Mouse (Mus musculus) mesoderm, embryonic 11.5 days (tissue): Measurements from ENCODE around the gene Slc22a21.
A peak's percentile ranks its signal among the peaks of the same experiment; 100 is the strongest.
"Not testable (repeated sequence)": the region's sequence is repeated elsewhere in the genome, so short reads cannot be mapped to it uniquely, and the experiment has no call there.

Experiments
- DNase-seq: peaks from one replicate; pipeline ENCODE4 v3.0.0-alpha.2; 2012; ENCODE audit warnings: low read depth, low spot score

Slc22a21 gene

DNA sequence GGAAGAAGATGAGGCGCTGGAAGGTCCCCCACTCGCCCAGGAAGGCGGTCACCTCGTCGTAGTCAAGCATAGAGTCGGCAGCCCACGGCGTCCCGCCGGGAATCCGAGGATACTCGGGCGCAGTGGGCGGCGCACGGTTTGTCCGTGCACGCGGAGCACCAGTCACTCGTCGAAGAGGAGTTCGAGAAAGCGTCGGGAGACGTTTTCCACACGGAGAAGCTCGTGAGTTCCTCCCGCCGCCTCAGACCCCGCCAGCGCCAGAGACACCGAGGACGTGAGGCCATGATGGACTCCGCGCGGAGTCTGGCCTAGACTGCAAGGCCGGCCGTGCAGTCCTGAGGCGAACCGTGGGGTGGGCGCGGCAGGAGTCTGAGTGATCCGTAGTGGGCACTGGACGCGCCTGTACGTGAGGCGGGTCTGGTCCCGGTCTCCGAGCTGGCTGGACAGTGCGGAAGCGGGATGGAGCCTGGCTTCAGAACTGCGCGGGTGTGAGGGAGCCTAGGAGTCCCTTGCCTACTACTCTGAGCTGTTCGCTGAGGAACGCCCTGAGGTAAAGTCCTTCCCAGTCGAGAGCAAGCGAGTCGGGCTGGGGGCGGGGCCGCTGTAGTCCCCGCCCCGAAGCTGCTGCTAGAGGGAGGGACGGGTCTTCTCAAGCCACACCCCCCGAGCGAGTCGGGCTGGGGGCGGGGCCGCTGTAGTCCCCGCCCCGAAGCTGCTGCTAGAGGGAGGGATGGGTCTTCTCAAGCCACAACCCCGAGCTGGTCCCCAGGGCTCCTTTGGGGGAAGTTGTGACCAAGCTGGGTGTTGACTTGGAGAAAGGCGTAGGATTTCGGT is at the start of gene Slc22a21:
TSS of gene Slc22a21 (minus strand) at position 545 of the 834 bp plus-strand sequence.
- peak; percentile 87 for DNase-seq

DNA sequence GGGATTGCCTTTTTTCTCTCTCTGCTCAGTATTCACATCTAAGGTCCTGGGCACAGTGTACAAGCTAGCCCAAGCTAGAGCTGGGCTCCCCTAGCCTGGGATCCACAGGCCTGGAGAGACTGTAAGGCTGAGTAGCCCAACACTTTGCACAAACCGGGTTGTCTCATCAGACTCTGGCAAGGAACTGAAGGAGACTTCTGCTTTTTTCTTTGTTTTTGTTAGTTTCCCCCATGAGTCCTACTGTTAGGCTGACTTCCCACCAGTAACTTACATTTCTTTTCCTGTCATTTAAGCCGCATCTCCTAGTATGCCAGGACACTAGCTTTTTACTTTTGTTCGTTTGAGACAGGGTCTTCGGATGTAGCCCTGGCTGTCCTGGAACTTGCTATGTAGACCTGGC is 48.9 kb upstream of the Slc22a21 start:
- no peak for DNase-seq

DNA sequence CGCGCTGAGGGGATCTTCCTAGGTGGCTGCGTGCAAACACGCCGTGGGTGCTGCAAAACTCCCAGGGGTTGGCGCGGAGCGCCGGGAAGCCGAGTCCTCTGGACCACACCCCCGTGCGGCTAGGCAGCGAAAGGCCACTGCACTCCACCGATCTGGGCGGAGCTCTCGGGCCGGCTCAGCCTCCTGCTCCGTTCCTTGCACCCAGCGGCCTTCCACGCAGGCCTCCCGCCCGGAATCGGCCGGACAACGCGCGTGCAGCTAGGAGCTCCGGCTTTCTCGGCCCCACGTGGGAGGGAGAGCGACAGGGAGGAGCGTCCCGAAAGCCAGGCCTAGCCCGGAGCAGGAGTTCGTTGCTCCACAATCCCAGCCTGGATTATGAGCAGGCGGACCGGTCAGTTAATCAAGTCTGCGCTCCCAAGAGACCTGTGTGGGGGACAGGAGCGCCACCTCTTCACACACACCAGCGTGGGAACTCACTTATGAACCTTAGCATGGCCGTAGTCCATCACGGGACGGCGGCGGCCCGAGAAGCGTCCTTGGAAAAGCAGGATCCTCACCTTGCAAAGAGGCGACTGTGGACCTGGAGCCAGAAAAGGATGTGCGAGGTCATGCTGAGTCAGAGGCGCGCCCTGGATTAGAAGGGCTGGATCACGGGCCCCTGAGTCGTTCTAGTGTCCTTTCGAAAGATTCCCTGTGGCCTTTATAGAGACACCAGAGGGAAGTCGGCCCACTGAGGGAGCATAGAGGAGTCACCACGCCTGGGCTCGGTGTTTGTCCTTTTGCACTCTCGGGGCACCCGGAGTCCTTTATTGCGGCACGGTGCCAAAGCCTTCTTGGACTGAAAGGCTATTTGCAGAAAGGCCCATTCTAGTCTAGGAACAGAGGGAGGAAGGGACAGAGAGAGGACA is 48.2 kb upstream of the Slc22a21 start, which contains the start of gene Slc22a4:
TSS of gene Slc22a4 (minus strand) at position 47 of the 908 bp plus-strand sequence.
- DNase-seq, result peak; percentile 75

DNA sequence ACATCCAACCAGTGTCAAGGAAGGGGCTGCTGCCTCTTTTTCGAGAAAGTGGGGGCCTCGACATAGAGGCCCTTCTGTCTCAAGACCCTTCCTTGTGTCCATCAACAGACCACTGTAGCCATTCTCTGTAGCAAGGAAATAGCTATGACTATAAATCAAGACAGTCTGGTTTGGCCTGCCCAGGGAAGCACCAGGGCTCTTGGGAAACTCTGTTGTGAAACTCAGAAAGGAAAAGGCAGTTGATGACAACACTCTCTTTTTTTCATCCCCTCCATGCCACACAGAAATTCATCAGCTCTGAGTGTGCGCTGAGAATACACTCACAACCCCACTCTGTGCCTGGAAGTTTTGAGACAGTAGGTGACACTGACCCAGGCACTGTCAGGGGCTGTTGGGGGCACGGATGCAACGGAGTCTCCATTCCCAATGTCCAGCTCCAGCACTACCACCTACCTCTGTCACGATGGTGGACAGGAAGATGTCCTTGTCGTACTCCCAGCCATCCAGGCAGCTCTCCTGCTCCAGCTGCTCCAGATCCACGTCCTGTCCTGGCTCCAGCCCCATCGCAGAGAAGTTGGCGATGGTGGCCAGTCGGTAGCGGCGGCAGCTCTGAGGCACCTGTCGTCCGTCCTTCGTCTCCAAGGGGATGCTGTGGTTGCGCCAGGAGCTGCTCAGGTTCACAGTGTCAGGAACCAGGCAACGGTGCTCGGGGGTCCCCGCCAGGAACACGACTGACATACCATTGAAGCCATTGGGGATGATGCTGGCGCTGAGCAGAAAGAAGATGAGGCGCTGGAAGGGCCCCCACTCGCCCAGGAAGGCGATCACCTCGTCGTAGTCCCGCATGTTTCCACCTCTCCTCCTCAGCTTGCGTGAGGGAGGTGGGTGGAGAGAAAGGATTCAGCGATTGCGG is 47.3 kb upstream of the Slc22a21 start:
- DNase-seq, result no peak

GRCm38 (mm10) chr11:54026491-54027041 is 46.4 kb upstream of the Slc22a21 start:
- no peak for DNase-seq

- no peak for DNase-seq
Measured at GRCm38 (mm10) chr11:54021396-54022093, 41.4 kb upstream of the Slc22a21 start.

- no peak for DNase-seq
Measured at GRCm38 (mm10) chr11:54018893-54019732, 39.0 kb upstream of the Slc22a21 start.

DNA sequence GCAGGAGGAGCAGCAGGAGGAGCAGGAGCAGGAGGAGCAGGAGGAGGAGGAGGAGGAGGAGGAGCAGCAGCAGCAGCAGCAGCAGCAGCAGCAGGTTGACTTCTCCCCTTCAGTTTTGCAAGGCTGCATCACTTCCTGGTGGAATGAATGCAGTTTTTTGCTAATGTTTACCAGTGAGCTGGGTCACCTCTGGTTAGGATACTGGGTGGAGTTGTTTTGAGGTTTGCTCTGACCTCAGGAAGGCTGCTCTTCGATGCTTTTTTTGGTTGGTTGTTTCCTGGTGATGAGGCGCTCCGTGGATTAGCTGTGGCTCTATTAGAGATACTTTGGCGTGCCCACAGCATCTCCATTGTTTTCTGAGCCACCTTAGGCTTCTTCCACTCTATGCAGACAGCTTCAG is 37.5 kb upstream of the Slc22a21 start:
- no peak for DNase-seq

- DNase-seq, result no peak
Measured at GRCm38 (mm10) chr11:54016051-54016450, 35.9 kb upstream of the Slc22a21 start.

DNA sequence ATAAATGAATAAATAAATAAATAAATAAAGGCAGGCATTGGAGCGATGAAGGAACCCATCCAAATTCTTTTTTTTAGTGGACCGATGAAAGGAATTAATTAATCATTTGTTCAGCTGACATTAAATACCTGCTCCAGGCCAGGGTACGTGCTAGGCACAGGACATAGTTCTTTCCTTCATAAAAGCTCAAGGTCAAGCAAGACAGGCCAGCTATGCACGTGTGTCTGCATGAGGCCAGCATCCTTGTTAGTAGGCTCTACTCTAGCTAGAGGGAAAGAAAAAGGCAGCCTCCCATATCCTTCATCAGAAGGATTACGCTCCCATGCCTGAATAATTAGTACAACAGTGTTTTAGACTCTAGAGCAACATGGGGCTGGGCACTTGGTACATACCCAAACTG is 32.8 kb upstream of the Slc22a21 start:
- DNase-seq, result no peak

DNA sequence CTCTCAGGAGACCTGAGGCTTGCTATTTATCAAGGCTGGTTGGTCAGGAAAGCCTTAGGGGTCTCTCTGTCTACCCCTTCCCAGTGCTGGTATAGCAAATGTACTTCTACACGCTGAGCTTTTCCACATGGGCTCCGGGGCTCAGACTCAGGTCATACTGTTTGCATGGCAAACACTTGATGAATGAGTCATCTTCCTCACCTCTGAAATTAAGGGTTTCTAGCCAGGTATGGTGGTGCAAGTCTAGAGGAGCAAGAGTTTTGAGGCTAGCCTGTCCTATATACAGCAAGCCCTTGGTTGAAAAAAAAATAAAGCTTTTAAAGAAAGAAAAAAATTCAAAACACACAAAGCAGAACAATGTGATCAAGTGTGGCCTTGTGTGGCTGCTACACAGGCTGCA is 31.1 kb upstream of the Slc22a21 start:
- DNase-seq, result no peak

DNA sequence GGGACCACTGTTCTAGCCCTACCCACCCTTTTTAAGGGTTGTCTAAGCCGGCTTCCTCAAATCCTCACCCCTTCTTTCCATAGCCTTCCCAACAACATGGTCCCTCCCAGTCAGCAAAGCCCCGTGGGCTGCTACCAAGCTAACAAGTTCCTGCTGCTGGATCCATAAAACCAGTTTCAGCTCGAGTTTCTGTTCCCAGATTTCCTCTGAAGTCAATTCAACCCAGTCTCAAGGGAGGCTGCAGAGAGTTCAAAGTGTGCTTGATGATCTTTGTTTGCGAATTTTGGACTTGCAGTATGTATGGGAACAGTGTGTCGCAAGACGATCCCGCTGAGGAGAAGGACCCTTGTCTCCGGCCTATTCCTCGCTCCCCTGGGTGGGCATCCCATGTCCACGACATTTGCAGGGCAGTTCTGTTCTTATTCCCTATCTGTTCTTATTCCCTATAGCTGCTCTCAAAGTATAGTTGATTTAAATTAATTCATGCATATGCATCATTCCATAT is 28.3 kb upstream of the Slc22a21 start:
- DNase-seq, result no peak

DNA sequence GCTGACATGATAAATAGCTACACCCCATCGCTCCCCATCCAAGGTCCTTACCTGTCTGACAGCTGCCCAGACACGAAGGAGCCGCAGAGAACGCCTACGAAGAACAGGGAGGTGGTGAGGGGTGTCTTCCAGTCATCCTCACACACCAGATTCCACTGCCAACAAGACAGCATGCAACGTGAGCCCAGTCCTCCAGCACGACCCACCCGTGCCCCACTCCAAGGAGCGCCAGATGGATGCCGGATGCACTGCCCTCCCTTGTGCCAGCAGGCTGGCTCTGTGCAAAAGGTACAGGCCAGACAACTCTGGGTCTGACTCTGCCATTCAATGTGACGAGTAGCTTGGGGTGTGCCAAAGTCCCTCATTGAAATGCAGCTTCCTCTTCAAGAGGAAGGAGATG is 27.6 kb upstream of the Slc22a21 start:
- no peak for DNase-seq

DNA sequence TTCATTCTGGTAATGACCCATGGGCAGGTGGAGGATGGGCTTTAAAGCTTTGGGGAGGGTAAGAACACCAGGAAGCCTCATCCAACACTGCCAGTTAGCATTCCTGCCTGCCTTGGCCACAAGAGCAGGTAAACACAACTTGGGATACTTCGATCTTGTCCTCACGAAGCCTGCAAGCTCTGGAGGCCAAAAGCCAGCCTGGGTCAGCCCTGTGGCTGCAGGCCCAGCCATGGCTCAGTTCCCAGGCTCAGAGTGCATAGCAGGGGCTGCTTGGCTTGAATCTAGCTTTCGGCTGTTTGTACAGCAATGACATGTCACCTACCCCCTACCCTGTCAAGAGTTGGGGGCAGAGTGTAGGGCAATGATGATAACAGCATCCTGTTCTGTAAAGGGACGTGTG is 26.8 kb upstream of the Slc22a21 start:
- no peak for DNase-seq

GRCm38 (mm10) chr11:54006362-54006761 is 26.2 kb upstream of the Slc22a21 start:
- DNase-seq, result not testable (repeated sequence)

GRCm38 (mm10) chr11:54004734-54005133 is 24.6 kb upstream of the Slc22a21 start:
- DNase-seq, result no peak

DNA sequence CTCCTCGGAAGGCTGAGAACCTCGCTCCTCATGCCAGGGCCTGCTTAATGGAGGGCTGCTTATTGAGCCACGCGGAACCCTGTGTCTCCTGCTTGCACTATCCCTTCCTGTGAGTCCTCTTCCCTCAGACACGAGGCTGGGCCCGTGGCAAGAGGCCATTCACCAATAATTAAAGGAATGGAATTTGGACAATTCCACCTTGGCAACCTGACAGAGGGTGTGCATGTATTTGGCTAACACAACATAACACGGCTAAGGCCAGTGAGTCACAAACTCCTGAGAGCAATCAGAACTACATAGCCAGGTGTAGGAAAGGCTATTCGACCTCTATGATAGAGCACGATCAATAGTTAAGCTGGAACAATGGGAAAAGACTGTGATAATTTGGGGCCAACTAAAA is 24.1 kb upstream of the Slc22a21 start:
- DNase-seq, result no peak

DNA sequence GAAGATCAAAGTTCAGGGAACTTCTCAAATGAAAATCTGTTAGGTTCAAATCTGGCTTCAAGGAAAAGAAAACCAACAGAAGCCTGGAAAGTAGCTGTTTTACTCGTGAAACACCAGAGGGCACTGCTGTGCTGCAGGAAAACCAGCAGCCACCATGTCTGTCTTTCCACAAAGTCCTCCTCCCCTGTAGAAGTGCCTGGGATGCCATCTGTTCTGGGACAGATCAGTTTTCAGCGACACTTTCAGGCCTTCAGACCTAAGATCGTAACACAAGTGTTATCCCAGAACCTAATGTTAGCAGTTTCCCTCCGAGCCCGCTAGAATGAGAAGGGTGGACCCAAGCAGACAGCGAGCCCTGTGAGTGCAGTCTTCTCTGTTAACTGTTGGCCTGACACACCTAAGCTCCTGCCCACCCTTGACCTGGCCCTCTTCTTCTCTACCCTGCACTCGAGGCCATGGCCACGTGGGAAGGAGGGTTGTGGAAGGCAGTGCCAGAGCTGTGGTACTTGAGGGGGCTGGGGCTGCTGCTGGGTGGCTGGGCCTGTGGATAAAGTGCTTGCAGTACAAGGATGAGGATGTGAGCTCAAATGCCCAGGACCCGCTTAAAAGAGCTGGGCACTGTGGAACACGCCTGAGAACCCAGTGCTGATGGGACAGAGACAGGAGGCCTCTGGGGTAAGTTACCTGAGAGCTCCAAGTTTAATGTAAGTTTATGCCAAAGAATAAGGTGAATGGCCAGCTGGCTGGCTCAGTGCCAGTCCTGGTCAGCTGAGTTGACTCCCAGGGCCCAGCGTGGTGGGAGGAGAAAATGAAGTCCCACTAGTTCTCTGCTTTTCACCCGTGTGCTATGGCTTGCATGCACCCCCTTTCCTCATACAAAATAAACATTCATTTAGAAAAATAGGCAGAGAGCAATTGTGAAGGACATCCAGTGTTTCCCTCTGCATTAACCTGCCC is 22.9 kb upstream of the Slc22a21 start:
- peak; percentile 83 for DNase-seq
